Mouse (Mus musculus) midbrain, embryonic 14.5 days (tissue): ENCODE measurements at regions not wholly inside any gene's neighbourhood (a gene's known extent, or its start where the extent isn't known, plus 50 kb on each side); places are given as distances from the start of the nearest gene placed in this dataset.

Experiments used
- ATAC-seq: fragments of 200-750 bp; cut with Nextera tagmentation; 2 replicates; pipeline ENCODE4 v1.8.0; 2017; ENCODE audit warnings: moderate number of reproducible peaks, moderate library complexity; ENCODE audit not compliant: low FRiP score, low TSS enrichment
- DNase-seq: peaks from one replicate; pipeline ENCODE4 v3.0.0-alpha.2; 2015
- H3K27ac ChIP-seq: fragments of 300-500 bp; sonication (generic); replicated peaks from 2 replicates; pipeline ENCODE4 v1.5.1; 2014; ENCODE audit warnings: mild to moderate bottlenecking, low read depth, low read length, moderate library complexity
- H3K27me3 ChIP-seq: fragments of 300-500 bp; sonication (generic); 2 replicates; pipeline ENCODE4 v1.6.1; 2014; ENCODE audit warnings: low read length, control low read depth, mixed read lengths; ENCODE audit not compliant: control insufficient read depth, insufficient read depth
- H3K36me3 ChIP-seq: fragments of 300-500 bp; sonication (generic); 2 replicates; pipeline ENCODE4 v1.6.1; 2014; ENCODE audit warnings: low read length, control low read depth; ENCODE audit not compliant: control insufficient read depth, insufficient read depth
- H3K4me1 ChIP-seq: fragments of 300-500 bp; sonication (generic); 2 replicates; pipeline ENCODE4 v1.6.1; 2014; ENCODE audit warnings: mild to moderate bottlenecking, antibody characterized with exemption, low read length, control low read depth; ENCODE audit not compliant: control insufficient read depth, insufficient read depth
- H3K4me2 ChIP-seq: fragments of 300-500 bp; sonication (generic); 2 replicates; pipeline ENCODE4 v1.6.1; 2014; ENCODE audit warnings: mild to moderate bottlenecking, low read length, moderate library complexity
- H3K4me3 ChIP-seq: fragments of 300-500 bp; sonication (generic); replicated peaks from 2 replicates; pipeline ENCODE4 v1.5.1; 2014; ENCODE audit warnings: low read depth, low read length
- H3K9ac ChIP-seq: fragments of 300-500 bp; sonication (generic); replicated peaks from 2 replicates; pipeline ENCODE4 v1.6.1; 2014; ENCODE audit warnings: mild to moderate bottlenecking, low read length, moderate library complexity
- H3K9me3 ChIP-seq: fragments of 300-500 bp; sonication (generic); 2 replicates; pipeline ENCODE4 v1.6.1; 2016; ENCODE audit warnings: low read length, control low read depth, mixed read lengths; ENCODE audit not compliant: control insufficient read depth
- WGBS: fragments of 180-500 bp; shearing (Covaris S2); extraction: QIAGEN DNeasy Blood & Tissue Kit; methylation state at CpG from one replicate; pipeline ENCODE4 v1.1.7; 2014; 5-methylcytosine and 5-hydroxymethylcytosine counted together

DNA sequence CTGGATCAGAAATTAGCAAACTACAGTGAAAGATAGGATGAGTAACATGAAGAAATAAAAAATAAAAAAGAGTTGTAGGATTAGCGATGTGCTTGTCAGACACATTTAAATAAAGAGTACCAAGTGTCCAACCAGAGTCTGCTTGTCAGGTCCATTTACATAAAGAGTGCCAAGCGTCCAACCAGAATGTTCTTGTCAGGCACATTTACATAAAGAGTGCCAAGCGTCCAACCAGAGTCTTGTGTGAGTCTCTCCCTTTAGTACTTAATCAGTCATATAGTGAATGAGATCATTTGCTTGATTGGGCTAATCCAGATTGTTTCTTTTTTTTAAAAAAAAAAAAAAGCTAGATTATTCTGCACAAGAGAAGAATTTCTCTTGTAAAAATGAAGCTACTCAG, 1163.8 kb upstream of the Tenm3 start:
- no peak overlapping the region for H3K9ac ChIP-seq
- no peaks in the 10 kb centered on the region for H3K36me3 ChIP-seq
- WGBS, result 64% methylated on average over 3 of the region's 3 CpGs
- H3K4me2 ChIP-seq, result no peak overlapping the region
- H3K27ac ChIP-seq, result no peak overlapping the region
- peaks cover 9% of the 10 kb centered on the region; the same call in 1 of the 2 replicates for H3K9me3 ChIP-seq
- H3K4me1 ChIP-seq, result no peaks in the 10 kb centered on the region
- no peaks in the 10 kb centered on the region for H3K27me3 ChIP-seq
- ATAC-seq (no peak), DNase-seq (no peak)
- no peak overlapping the region for H3K4me3 ChIP-seq

DNA sequence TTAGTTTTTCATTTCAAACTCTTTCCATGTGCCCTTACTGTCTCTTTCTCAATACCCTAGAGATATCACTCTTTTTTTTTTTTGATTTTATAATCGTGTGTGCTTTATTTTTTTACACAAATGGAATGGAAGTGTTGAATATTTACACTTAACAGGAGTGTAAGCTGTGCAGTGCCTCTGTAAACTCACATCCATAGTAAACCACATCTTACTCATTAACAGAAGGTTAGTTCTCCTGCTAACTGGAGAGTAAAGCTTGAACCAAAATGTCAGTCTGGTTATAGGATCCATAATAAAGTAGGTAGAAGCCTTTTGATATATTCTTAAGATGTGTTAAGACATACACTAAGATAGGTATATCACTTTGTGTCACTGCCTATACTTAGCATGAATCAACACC, 1160.5 kb upstream of the Tenm3 start:
- WGBS, result 49% methylated on average over 1 of the region's 1 CpGs
- Histone ChIP-seq H3K36me3 (no peaks in the 10 kb centered on the region), H3K9me3 (0 out of 2 replicates have a peak, but pooled peaks cover under 1% of the 10 kb centered on the region), H3K27ac (no peak overlapping the region), H3K27me3 (no peaks in the 10 kb centered on the region), H3K4me3 (no peak overlapping the region), H3K4me1 (no peaks in the 10 kb centered on the region), H3K9ac (no peak overlapping the region), H3K4me2 (no peak overlapping the region)
- ATAC-seq, result no peak
- DNase-seq, result no peak

DNA sequence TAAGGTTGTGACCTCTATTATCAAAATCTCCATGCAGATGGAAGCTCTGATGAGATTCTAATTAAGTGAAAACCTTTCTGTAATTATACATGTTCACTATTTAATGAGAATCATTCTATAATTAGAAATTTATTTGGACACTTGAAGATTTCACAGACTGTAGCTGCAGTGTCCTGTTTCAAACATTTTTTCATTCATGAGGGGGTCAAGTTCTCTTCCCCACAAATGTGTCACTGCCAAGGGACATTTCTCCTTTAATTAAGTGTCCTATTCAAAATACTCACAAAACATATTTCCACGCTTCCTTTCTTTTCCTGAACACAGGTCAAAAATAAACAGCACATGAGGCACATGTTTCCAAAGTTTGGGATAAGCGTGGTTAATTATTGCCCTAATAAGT, 1159.9 kb upstream of the Tenm3 start:
- 82% methylated on average over 2 of the region's 2 CpGs for WGBS

DNA sequence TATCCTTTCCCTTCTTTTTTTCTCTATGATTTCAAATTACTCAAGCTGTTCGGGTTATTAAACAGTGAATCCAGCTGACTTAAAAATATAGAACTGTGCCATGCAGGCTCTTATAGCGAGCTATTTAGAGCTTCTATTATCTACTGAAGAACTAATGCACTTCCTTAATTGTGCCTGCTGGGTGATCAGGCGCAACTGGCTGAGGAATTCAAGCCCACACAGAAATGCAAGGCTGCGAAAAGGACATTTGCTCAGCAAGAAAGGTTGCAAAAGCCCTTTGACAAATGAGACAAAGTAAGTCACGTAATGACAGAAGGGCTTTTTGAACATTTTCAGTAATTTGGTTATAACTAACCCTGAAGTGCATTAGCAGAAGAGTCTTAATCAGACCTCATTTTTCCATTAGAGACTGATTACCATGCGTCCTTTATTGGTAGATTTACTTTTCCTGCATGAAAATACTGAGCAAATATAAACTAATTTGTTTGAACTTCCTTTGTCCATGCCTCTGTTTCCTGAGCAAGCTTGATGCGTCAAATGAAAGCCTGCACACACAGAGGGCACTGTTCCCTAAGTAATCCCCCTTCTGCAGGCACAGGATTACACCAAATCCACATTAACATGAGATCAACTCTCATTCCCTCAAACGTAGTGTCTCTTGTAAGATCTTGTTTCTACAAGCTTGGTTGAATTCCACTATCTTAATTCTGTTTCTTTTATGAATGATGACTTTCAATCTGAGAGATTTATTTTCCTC, 1154.7 kb upstream of the Tenm3 start:
- WGBS, result 14% methylated on average over 8 of the region's 8 CpGs
- Histone ChIP-seq H3K9ac (no peak overlapping the region), H3K27me3 (no peaks in the 10 kb centered on the region), H3K4me3 (no peak overlapping the region), H3K4me2 (no peak overlapping the region), H3K4me1 (no peaks in the 10 kb centered on the region), H3K27ac (no peak overlapping the region), H3K9me3 (no peaks in the 10 kb centered on the region), H3K36me3 (no peaks in the 10 kb centered on the region)
- DNase-seq, result peak; percentile 69
- ATAC-seq, result peak; percentile 70; the same call in 1 of the 2 replicates

More for the DNA sequence above, 1159.9 kb upstream of the Tenm3 start:
- ATAC-seq (no peak), DNase-seq (no peak)
- Histone ChIP-seq H3K9ac (no peak overlapping the region), H3K4me1 (no peaks in the 10 kb centered on the region), H3K4me2 (no peak overlapping the region), H3K27me3 (no peaks in the 10 kb centered on the region), H3K36me3 (no peaks in the 10 kb centered on the region), H3K4me3 (no peak overlapping the region), H3K27ac (no peak overlapping the region), H3K9me3 (no peaks in the 10 kb centered on the region)
